Mouse (Mus musculus): ENCODE measurements around the gene Cdc42bpg.
A peak's percentile ranks its signal among the peaks of the same experiment; 100 is the strongest.
"Not testable (repeated sequence)": the region's sequence is repeated elsewhere in the genome, so short reads cannot be mapped to it uniquely, and the experiment has no call there.

Cdc42bpg gene

GRCm38 (mm10) chr19:6277661-6278438 is 28.4 kb upstream of the Cdc42bpg start:
- peak; percentile 83 for DNase-seq

GRCm38 (mm10) chr19:6278439-6279073 is 27.7 kb upstream of the Cdc42bpg start:
- DNase-seq = no peak

GRCm38 (mm10) chr19:6279481-6280144 is 26.6 kb upstream of the Cdc42bpg start:
- no peak for DNase-seq

- DNase-seq = no peak
Observed at GRCm38 (mm10) chr19:6280554-6280953, 25.7 kb upstream of the Cdc42bpg start.

DNA sequence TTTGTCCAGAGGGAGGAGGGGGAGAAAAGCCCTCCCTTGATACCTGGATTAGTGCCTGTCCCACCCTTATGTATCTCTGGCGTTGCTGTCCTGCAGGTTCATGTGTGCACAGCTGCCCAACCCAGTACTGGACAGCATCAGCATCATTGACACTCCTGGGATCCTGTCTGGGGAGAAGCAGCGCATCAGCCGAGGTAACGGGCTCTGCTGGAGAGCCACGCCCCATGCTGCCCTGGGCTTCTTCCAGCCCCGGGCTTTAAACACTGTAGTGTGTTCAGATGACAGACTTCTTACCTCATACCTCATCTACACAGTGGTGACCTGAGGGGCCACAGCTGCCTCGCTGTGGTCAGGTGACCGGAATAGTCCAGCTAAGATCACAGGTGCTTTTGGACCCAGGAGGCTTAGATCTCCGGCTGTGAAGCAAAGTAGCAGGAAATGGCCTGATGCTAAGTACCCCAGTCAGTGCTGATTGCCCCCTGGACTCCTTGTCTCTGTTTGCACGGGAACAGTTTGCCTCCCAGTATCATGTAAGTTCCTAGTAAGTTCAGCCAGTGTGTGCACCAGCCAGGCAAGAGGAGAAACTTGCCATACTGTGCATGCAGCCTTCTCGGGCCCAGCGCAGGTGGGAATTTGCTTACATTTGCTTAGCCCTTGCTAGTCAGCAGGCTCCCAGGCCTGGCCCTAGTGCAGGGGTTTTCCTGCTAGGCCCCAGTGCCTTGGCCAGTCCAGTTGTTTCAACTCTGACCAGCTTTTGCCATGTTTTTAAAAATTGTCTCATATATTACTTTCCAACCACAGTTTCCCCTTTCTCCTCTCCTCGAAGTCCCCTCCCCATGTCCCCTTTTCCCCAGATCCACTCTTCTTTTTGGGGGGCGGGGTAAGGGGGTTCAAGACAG is 24.9 kb upstream of the Cdc42bpg start:
- DNase-seq = no peak

GRCm38 (mm10) chr19:6283001-6283400 is 23.3 kb upstream of the Cdc42bpg start:
- DNase-seq = peak; percentile 46

GRCm38 (mm10) chr19:6284502-6284901 is 21.8 kb upstream of the Cdc42bpg start:
- DNase-seq = no peak

DNA sequence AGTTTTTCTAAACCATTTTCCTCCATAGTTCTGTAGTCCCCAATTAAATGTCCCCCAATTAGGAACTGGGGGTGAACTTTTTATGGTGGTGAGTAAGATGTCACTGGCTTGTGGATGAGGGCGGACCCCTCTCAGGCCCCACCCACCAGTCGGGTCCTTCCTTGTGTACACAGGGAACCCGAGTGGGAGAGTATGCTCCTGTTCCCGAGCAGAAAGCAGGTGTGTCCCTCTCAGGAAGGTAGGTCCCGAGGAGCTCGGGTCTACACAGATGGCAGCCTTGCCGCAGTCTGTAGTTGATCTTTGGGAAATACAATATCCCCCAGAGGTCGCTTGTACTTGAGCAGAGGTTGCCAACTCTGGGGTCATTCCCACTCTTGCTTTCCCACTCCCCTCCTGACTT is 21.0 kb upstream of the Cdc42bpg start:
- no peak for DNase-seq

- peak; percentile 45 for DNase-seq
Observed at GRCm38 (mm10) chr19:6285632-6286433, 20.4 kb upstream of the Cdc42bpg start.

DNA sequence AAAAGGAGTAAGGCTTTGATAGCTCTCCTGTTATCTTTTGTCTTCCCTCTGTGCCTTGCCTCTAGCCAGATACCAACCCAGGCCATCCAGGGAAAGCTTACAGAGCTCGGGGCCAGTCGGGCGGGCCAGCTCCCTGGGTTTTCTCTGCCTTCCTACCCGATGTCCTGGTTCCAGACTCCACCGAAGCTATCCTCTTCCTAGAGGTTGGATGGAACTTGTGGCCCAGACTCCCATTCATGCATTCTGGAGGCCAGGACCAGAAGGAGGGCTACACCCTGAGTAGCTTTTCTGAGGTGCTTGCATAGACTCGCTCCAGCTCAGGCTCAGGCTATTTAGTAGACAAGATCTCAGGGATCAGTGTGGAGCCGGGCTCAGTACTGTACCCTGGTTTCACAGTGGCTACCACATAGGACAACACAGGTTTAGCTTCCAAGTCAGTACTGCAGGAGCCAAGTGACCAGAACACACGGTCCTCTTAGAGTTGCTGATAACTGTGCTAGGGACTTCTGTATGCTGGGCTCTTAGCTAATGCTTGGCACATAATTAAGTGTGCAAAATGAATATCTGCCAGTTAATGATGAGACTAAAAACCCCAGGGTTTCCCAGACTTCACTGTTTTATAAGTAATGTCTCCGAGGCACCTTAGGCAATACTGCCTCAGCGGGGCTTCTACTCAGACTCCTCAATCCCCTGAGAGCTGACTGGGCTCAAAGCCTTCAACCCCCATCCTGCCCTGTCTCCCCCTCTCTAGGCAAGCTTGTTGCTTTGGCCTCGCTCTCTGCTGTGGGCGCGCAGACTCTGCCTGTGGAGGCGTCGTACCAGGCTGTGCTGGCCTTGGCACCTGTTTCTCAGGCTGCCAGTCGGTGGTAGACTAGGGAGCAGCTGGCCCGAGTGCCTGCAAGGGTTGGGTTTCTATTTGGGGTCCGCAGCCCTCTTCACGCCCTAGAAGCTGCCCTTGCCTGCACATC is 19.5 kb upstream of the Cdc42bpg start:
- DNase-seq = no peak

- no peak for DNase-seq
Observed at GRCm38 (mm10) chr19:6288236-6288894, 17.9 kb upstream of the Cdc42bpg start.

DNA sequence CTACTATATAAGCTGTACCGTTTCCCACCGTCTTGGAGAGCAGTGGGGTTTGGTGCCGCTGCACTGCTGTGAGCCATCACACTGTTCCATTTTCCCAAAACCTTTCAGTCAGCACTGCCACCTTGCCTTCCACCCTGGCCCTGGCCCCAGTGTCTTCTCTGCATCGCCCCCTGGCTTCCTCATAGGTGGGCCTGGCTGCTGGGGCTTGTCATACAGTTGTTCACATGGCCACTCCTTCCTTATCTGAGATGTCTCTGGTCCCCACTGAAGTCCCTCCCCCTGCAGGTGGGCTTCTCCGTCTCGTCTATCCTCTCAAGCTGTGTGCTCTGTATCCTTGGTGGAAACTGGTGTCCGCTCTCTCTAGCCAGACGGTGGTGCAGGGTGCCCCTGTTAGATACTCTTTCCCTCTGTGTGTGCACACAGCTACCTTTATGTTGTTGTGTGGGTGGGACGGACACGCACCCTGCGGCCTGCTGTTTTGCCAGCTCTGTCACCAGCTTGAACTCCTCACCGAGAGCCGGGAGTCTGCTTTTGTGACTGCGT is 16.5 kb upstream of the Cdc42bpg start:
- DNase-seq = no peak

DNA sequence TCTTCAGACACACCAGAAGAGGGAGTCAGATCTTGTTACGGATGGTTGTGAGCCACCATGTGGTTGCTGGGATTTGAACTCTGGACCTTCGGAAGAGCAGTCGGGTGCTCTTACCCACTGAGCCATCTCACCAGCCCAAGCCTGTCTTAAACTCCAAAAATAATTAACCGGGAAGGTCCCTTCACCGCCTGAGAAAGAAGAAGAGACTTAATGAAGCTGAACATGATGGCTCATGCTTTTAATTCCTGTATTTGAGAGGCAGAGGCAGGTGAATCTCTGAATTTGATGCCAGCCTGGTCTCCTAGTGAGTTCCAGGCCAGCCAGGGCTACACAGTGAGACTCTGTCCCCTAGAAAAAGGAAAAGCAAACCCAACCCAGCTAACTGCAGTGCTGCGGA is 15.5 kb upstream of the Cdc42bpg start:
- DNase-seq = not testable (repeated sequence)

DNA sequence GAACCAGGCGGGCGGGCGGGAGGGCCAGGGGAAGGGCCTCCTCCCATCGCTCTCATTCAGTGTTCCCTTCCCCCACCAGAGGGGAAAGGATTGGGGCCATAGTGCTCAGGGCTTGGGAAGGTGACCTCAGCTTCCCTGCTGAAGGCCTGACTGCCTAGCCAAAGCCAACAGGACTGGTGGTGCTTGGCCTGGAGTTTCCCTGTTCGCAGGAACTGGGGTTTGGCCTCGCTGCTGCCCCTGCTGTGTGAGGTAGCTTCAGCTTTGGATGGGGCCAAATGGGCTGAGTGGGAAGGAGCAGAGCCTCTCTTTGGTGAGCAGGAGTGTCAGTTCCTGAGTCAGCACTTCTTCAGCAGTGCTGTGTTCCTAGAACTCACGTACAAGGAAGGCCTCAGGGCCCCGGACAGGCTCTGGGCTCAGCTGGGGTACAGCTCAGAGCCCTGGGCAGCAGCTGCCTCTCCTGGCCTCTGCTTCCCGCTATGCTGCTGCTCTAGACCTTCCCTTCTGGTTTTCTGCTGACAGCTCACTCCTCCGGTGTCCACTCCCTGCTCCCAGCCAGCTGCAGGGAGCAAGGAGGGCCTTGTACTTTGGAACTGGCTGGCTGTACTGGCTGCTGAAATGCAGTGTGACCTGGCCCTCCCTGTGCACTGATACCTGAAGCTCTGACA is 15.0 kb upstream of the Cdc42bpg start:
- peak; percentile 69 for DNase-seq

DNA sequence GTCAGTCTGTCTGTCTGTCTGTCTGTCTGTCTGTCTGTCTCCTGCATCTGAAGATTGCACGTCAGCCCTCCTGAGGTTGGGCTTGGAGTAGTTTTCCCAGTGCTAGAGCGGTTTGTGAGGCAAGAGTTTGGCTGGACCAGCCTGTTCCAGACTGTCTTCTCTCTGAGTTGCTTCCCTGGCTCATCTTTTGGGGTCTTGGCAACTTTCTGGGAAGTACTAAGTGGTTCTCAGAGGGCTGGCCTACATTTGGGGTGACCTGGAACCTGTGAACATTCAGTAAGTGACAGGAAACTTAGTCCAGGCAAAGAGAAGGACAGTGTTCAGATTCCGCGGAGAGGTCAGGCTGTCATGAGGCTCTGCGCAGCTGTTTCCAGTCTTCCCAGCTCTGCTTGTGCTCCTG is 14.0 kb upstream of the Cdc42bpg start:
- no peak for DNase-seq

DNA sequence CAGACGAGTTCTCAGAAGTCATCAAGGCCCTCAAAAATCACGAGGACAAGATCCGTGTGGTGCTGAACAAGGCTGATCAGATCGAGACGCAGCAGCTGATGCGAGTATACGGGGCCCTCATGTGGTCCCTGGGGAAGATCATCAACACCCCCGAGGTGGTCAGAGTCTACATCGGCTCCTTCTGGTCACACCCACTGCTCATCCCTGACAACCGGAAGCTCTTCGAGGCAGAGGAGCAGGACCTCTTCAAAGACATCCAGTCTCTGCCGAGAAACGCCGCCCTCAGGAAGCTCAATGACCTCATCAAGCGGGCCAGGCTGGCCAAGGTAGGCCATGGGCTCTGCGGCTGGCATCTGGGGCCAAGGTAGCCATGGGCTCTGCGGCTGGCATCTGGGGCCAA is 12.0 kb upstream of the Cdc42bpg start:
- DNase-seq = no peak

GRCm38 (mm10) chr19:6296551-6297210 is 9.6 kb upstream of the Cdc42bpg start:
- DNase-seq = no peak

DNA sequence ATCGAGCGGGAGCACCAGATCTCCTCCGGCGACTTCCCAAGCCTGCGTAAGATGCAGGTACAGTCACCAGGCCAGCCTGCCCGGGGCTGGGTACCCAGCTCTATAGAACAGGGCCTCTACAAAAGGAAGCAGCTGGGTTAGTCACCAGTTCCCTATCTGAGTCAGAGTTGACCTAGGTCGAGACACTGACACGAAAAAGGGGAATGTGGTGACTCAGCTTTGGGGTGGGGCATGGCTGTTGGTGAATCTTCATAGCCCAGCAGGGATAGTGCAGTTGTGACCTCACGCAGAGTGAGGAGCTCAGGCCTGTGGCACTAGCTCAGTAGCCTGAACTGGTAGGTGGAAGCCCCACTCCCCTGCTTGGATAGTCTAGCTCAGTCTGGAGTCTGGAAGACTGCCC is 8.6 kb upstream of the Cdc42bpg start:
- no peak for DNase-seq

- DNase-seq = no peak
Observed at GRCm38 (mm10) chr19:6299003-6299402, 7.3 kb upstream of the Cdc42bpg start.
